Mouse (Mus musculus): Measurements from ENCODE around the gene Trpt1.

- TF ChIP-seq CTCF (IDR thresholded peaks at IDR 0.05; ENCODE audit: low read depth) = no peak
- no peak for TF ChIP-seq EP300 (IDR thresholded peaks at IDR 0.05; ENCODE audit: low read depth)
Measured at GRCm38 (mm10) chr19:6971644-6972043, 24.3 kb upstream of the Trpt1 start.

Measured in liver, postnatal 0 days (tissue).